Mouse (Mus musculus) hindlimb bud, embryonic 11.5 days (tissue): Measurements from ENCODE around the gene Aip.

Source experiments
- DNase-seq: peaks from one replicate; pipeline ENCODE4 v3.0.0-alpha.2; 2012; ENCODE audit warnings: low read depth, low spot score; ENCODE audit errors: extremely low spot score

Gene Aip

DNA sequence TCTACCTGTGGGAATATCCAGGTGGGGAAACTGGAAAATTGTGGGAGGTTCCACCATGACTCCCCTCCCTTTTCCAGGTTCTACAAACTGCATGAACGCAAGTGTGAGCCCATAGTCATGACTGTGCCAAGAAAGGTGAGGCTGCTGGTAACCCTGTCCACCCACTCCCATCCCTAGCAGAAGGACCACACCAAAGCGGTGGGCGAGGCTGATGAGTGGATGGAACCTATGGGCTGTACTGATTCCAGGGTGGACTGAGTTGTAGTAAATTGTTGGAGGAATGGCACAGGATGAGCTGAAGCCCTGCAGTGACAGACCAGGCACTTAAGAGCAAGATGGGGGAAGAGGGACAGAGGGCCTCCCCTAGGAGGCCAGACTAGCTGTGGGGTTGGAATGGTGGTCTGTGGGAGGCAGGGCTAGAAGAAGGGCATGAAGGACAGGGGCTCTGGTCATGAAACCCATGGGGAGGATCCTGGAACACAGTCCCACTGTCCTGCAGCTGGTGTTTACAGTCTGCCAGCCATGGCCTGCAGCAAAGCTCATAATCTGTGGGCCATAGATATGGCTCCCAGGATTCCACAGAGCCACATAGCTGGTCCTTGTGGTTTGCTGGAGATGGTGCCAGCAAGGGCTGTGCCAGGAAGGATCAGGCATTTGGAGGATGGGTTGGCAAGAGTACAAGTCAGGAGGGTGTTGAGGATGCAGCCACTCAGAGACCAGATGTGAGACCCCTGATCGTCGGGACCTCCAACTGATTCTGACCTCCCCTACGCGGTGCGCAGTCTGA, 27.0 kb upstream of the Aip start:
- no peak for DNase-seq

GRCm38 (mm10) chr19:4151898-4152297, 26.2 kb upstream of the Aip start:
- no peak for DNase-seq

GRCm38 (mm10) chr19:4151488-4151860, 25.8 kb upstream of the Aip start:
- no peak for DNase-seq

DNA sequence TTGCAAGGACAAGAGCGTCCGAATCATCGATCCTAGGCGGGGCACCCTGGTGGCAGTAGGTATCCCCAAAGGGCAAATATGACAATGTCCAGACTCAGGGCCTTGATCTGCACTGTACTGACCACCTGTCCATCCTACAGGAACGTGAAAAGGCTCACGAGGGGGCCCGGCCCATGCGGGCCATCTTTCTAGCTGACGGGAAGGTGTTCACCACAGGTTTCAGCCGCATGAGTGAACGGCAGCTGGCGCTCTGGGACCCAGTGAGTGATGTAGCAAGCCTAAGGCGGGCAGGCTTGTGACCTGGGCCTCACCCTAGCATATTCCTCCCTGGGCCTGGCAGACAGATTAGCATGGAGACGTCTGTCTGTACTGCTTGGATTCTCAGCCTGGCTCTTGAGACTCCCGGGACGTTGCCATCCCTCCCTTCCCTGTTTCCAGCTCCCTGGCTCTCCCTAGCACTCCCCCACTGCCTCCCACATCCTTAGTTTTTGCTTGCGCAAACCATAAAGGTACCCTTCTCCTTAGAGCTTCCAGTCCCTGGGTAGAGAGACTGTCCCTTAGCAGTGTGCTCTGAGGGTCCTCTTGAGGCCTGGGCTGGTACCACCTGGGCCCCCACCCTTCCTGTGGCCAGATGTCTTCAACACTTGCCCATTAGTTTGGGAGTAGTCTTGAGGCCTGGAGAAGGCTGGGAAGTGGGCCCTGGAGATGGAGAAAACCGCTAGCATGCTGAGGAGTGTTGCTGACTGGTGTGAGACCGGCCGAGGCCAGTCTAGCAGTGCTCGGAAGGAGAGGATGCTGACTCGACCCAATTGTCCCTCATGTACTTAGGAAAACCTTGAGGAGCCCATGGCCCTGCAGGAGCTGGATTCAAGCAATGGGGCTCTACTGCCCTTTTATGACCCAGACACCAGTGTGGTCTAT, 25.2 kb upstream of the Aip start:
- no peak for DNase-seq

- no peak for DNase-seq
Observed at GRCm38 (mm10) chr19:4149764-4150461, 24.3 kb upstream of the Aip start.

- no peak for DNase-seq
Observed at GRCm38 (mm10) chr19:4149283-4149682, 23.6 kb upstream of the Aip start.

DNA sequence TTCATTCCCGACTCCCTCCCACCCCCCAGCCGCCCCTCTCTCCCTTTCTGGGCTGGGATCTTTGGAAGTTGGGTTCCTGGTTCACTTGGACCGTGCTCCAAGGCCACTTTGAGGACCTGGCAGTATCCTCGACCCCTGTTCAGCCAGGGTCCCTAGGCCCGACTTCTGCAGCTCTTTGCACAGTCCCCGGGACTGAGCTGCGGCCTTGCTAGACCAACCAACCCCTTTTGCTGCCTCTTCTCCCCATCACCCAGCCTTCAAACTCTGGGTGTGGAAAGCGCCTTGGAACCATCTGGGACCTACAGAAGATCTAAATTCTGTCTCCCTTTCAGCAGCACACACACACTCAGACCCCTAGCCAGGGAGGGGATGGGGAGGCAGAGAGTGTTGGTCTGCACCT, 23.2 kb upstream of the Aip start:
- no peak for DNase-seq

GRCm38 (mm10) chr19:4148491-4148806, 22.8 kb upstream of the Aip start, which contains the start of gene Coro1b:
Gene Coro1b (plus strand): TSS chr19:4148619.
- peak; percentile 54 for DNase-seq

DNA sequence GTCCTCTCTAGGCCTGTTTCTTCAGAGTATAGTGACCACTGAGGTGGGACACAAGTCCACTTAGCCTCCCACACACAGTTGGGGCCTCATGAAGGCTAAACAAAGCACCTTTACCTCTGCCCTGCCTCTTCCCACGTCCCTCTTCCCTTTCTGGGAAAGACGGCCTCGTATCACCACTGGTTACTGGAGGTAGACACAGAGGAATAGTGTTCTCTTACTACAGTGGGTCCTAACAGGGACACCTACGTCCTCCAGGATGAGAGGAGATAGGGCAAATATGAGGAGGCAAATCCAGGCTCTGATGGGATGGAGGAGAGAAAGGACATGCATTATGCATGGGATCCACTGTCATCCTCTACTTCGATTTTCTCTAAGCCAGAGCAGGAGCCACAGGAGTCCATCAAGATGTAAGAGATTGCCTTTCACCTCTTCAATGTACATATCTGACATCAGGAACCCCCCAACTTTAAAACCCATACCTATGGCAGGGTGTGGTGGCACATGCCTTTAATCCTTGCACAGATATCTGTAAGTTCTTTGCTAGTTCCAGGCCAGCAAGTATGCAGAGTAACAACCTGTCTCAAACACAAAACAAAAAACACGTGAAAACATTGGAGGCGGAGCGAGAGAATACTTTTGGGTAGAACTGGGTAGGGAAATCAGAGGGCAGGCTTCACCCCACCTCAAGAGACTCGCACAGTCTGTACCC, 22.3 kb upstream of the Aip start:
- DNase-seq, result no peak

DNA sequence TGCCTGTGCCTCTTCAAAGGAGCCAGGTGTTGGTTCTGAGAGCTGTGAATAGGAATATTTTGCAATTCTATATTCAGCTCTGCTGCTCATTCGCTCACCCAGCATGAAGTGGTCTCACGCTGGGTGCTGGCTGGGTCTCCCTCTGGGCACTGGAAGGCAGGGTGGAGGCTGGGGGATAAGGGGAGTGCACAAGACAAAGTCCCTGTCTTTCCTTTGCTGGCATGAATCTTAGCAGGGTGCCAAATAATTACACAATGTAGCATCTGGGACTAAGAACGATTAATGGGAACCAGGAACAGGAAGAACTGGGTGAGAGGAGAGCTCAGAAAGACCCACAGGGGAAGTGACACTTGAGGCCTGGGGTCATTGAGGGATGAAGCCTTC, 21.4 kb upstream of the Aip start:
- DNase-seq, result no peak

GRCm38 (mm10) chr19:4146366-4147021, 20.8 kb upstream of the Aip start:
- no peak for DNase-seq

GRCm38 (mm10) chr19:4145936-4146335, 20.3 kb upstream of the Aip start:
- no peak for DNase-seq

DNA sequence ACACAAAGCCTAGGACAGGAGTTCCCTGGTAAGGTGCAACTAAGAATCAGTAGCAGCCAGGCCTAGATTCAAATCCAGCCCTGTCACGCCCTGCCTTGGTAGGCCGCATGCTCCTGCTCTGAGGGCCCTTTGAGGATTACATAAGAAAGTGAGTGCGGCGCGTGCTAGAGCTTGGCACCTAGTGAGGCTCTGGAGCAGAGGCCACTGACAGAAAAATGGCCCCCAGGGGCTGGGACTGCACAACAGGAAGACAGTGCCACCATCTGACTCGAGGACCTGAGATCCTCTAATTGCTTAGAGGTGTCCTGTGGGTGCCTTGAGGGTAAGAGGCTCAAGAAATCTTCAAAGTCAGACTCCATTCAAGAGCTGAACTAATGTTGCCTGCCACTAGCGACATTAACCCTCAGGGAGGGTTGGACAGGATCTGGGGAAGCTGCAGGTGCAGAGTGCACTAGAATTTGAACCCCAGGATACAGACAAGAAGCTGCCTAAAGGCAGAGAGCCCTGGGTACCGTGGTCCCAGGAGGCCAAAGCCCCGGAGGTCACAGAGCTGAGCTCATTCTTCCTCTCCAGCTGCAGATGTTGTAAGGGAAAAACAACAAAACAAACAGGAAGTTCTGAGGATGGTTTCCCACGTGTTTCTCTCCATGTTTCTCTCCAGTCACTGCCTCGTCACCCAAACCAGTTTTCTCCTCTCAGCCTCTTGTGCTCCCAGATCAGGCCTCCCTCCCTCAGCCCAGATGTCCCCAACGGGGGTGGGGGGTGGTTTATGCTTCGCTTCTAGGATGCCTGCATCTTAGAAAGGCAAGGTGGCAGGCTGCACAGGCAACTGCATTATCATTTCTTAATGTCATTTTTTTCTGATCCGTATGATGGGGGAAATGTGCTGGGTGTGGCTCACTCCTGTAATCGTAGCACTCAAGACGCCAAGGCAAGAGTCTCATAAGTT, 19.2 kb upstream of the Aip start:
- DNase-seq, result no peak

- no peak for DNase-seq
Observed at GRCm38 (mm10) chr19:4143759-4144268, 18.2 kb upstream of the Aip start, which contains the start of gene Cabp4. Gene Cabp4 (minus strand): TSS chr19:4144033.

- DNase-seq, result no peak
Observed at GRCm38 (mm10) chr19:4142416-4143173, 16.9 kb upstream of the Aip start.

DNA sequence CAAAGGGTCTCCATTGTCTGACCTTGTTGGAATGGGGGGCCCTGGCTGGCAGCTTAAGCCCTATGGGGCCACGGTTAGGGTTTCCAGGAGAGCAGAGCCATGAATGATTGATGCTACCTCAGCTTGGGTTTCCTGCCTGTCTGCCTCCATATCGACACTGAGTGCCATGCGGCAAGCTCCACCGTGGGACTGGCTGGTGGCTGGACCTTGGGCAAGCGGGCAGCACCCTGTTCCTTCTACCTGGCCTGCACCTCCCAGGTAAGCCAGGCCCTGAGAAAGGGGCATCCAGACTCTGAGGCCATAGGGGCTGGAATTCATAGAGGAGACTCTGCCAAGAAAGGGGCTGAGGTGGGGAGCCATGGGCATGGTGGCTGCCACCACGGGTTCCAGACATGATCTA, 14.5 kb upstream of the Aip start:
- no peak for DNase-seq

- DNase-seq, result no peak
Observed at GRCm38 (mm10) chr19:4139446-4139845, 13.8 kb upstream of the Aip start, which contains the start of gene Gpr152. Gene Gpr152 (plus strand): TSS chr19:4139787.

DNA sequence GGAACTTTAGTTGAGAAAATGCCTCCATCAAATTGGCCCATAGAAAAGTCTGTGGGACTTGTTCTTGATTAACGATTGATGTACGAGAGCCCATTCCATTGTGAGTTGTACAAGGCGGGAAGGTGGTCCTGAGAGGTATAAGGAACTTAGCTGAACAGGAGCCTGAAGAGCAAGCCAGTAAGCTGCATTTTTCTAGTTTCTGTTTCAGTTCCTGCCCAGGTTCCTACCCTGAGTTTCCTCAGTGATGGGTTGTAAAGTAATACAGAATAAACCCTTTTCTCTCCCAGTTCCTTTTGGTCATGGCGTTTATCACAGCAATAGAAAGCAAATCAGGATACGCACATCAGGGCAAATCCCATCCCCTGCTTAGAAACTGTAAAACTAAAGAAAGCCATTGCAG, 12.3 kb upstream of the Aip start:
- DNase-seq, result no peak
